Mouse (Mus musculus): ENCODE data around the gene Foxp1. TPM values are rescaled to one million over a fixed set of nuclear protein-coding genes. Genes with fewer than 3 reads are reported as not detected.

The Foxp1 gene
- polyA plus RNA-seq, 2 experiments, result 101 to 166 TPM

DNA sequence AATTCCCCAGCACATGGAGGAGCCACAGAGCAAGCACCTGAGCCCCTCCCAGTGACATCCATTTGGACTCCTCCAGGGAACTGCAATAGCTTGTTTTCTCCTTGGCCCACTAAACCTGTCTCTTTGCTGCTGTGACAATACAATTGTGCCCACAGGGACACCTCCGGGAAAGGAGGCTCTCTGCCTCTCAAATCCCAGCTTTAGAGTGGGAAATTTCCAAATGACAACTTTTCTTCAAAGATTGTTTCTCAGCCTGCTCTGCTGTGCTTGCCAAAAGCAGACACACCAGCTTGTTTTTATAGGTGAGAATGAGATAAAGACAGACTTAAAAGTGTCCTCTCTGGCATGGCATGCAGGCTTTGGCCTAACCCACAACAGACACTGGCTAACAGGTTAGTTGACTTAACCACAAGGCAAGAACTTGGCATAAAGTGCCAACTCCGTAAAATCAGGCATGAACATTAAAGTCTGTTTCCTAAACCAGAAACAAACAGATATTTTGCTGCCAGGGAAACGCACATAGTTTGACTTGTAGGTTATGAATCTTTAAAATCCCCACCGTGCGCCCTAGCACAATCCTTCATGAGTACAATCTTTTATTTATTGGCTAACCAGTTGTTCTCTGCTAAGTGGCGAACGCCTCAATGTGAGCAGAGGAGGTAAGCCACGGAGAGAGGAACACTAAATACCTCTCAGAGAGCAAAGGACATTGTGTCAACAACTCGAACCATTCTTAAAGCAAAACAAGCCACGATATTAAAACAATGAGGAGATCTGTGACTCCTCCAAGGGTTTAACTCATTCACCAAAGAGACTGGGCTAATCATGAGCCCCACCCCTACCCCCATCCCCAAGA is 379.4 kb downstream of the Foxp1 start:
- no peak overlapping the region for H3K4me3 ChIP-seq (replicated peaks; ENCODE audit: low read length)
- H3K27me3 ChIP-seq (ENCODE audit: control insufficient read depth, insufficient read depth, low read length), result no peaks in the 10 kb centered on the region
- no peak overlapping the region for H3K4me2 ChIP-seq (replicated peaks; ENCODE audit: low read depth, low read length, severe bottlenecking)
- TF ChIP-seq POLR2A (IDR thresholded peaks at IDR 0.05; ENCODE audit: borderline replicate concordance, extremely low read depth, insufficient read depth, insufficient read length), result no peak
- H3K27ac ChIP-seq (replicated peaks; ENCODE audit: low read depth, low read length), result peak overlapping the region; percentile 13; the same call in 1 of the 2 replicates
- ATAC-seq (ENCODE audit: low FRiP score, low read depth), result no peak
- H3K9ac ChIP-seq (ENCODE audit: low read depth, low read length, severe bottlenecking), result no peak overlapping the region
- no peaks in the 10 kb centered on the region for H3K9me3 ChIP-seq (ENCODE audit: control insufficient read depth, low read length)
- WGBS, result 63% methylated on average over 10 of the region's 10 CpGs
- peaks cover 16% of the 10 kb centered on the region for H3K4me1 ChIP-seq (ENCODE audit: control insufficient read depth, insufficient read depth, low read length)
- no peak for DNase-seq (ENCODE audit: low spot score)
- no peaks in the 10 kb centered on the region; the same call in 1 of the 2 replicates for H3K36me3 ChIP-seq (ENCODE audit: control insufficient read depth, insufficient read depth, low read length)

DNA sequence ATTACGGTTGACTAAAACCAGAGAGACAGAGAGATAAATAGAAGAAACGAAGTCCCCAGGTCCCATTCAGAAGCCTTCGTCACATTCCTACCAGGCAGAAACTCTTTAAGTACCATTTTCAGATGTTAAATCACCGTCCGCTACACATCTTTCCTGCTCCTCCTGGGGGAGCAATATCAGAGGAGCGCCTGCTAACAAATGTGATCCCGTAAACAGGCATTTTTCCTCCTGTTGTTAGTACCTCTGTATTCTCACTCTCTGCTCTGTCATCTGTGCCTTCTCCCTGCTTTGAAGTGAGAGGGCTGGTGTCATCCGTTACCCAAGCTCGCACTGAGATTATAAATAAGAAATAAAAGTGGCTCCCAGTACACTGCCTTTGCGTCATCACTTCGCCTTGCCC is 384.5 kb downstream of the Foxp1 start:
- ATAC-seq (ENCODE audit: low FRiP score, low read depth), result no peak
- TF ChIP-seq POLR2A (IDR thresholded peaks at IDR 0.05; ENCODE audit: borderline replicate concordance, extremely low read depth, insufficient read depth, insufficient read length), result no peak
- DNase-seq (ENCODE audit: low spot score), result no peak
- Histone ChIP-seq H3K4me1 (ENCODE audit: control insufficient read depth, insufficient read depth, low read length) (peaks cover 27% of the 10 kb centered on the region), H3K9me3 (ENCODE audit: control insufficient read depth, low read length) (no peaks in the 10 kb centered on the region), H3K4me3 (replicated peaks; ENCODE audit: low read length) (no peak overlapping the region), H3K4me2 (replicated peaks; ENCODE audit: low read depth, low read length, severe bottlenecking) (no peak overlapping the region), H3K36me3 (ENCODE audit: control insufficient read depth, insufficient read depth, low read length) (no peaks in the 10 kb centered on the region; the same call in 1 of the 2 replicates), H3K9ac (ENCODE audit: low read depth, low read length, severe bottlenecking) (no peak overlapping the region), H3K27me3 (ENCODE audit: control insufficient read depth, insufficient read depth, low read length) (no peaks in the 10 kb centered on the region), H3K27ac (replicated peaks; ENCODE audit: low read depth, low read length) (no peak overlapping the region)
- 51% methylated on average over 11 of the region's 11 CpGs for WGBS

DNA sequence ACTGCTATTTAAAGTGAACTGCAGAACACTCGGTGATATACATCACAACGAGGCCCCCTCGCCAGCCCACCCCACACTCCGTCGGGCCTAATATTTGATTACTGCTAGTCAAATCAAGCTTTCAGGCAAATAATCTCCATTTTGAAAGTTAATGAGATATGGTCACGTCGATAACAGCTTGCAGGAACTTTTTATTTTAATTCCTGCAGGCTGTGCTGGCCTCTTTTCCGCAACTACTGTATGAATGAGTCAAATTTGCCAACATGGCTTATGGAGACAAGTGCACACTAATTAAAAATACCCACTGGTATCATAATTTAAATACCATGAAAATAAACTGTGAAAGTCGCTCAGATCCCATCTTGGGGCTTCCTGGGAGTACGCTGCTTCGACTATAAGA is 385.4 kb downstream of the Foxp1 start:
- no peak overlapping the region for H3K4me3 ChIP-seq (replicated peaks; ENCODE audit: low read length)
- no peaks in the 10 kb centered on the region; the same call in 1 of the 2 replicates for H3K36me3 ChIP-seq (ENCODE audit: control insufficient read depth, insufficient read depth, low read length)
- no peak for ATAC-seq (ENCODE audit: low FRiP score, low read depth)
- no peak for TF ChIP-seq POLR2A (IDR thresholded peaks at IDR 0.05; ENCODE audit: borderline replicate concordance, extremely low read depth, insufficient read depth, insufficient read length)
- H3K4me1 ChIP-seq (ENCODE audit: control insufficient read depth, insufficient read depth, low read length), result peaks cover 31% of the 10 kb centered on the region
- no peaks in the 10 kb centered on the region for H3K9me3 ChIP-seq (ENCODE audit: control insufficient read depth, low read length)
- no peak overlapping the region for H3K27ac ChIP-seq (replicated peaks; ENCODE audit: low read depth, low read length)
- no peak overlapping the region for H3K4me2 ChIP-seq (replicated peaks; ENCODE audit: low read depth, low read length, severe bottlenecking)
- no peaks in the 10 kb centered on the region for H3K27me3 ChIP-seq (ENCODE audit: control insufficient read depth, insufficient read depth, low read length)
- 59% methylated on average over 11 of the region's 11 CpGs for WGBS
- no peak overlapping the region for H3K9ac ChIP-seq (ENCODE audit: low read depth, low read length, severe bottlenecking)
- DNase-seq (ENCODE audit: low spot score), result no peak

GRCm38 (mm10) chr6:99135938-99136729 is 386.4 kb downstream of the Foxp1 start:
- H3K27me3 ChIP-seq (ENCODE audit: control insufficient read depth, insufficient read depth, low read length), result no peaks in the 10 kb centered on the region

GRCm38 (mm10) chr6:99131815-99132214 is 390.7 kb downstream of the Foxp1 start:
- TF ChIP-seq POLR2A (IDR thresholded peaks at IDR 0.05; ENCODE audit: borderline replicate concordance, extremely low read depth, insufficient read depth, insufficient read length), result no peak
- H3K27me3 ChIP-seq (ENCODE audit: control insufficient read depth, insufficient read depth, low read length), result no peaks in the 10 kb centered on the region
- DNase-seq (ENCODE audit: low spot score) (no peak), ATAC-seq (ENCODE audit: low FRiP score, low read depth) (no peak)
- no peaks in the 10 kb centered on the region for H3K36me3 ChIP-seq (ENCODE audit: control insufficient read depth, insufficient read depth, low read length)
- no peak overlapping the region for H3K27ac ChIP-seq (replicated peaks; ENCODE audit: low read depth, low read length)
- 37% methylated on average over 4 of the region's 4 CpGs for WGBS
- H3K9me3 ChIP-seq (ENCODE audit: control insufficient read depth, low read length), result no peaks in the 10 kb centered on the region
- H3K4me2 ChIP-seq (replicated peaks; ENCODE audit: low read depth, low read length, severe bottlenecking), result no peak overlapping the region
- no peak overlapping the region for H3K4me3 ChIP-seq (replicated peaks; ENCODE audit: low read length)
- H3K9ac ChIP-seq (ENCODE audit: low read depth, low read length, severe bottlenecking), result no peak overlapping the region
- peaks cover 39% of the 10 kb centered on the region for H3K4me1 ChIP-seq (ENCODE audit: control insufficient read depth, insufficient read depth, low read length)

More at GRCm38 (mm10) chr6:99135938-99136729, 386.4 kb downstream of the Foxp1 start:
- H3K4me2 ChIP-seq (replicated peaks; ENCODE audit: low read depth, low read length, severe bottlenecking), result no peak overlapping the region
- peaks cover 40% of the 10 kb centered on the region for H3K4me1 ChIP-seq (ENCODE audit: control insufficient read depth, insufficient read depth, low read length)
- no peak for TF ChIP-seq POLR2A (IDR thresholded peaks at IDR 0.05; ENCODE audit: borderline replicate concordance, extremely low read depth, insufficient read depth, insufficient read length)
- no peaks in the 10 kb centered on the region for H3K9me3 ChIP-seq (ENCODE audit: control insufficient read depth, low read length)
- 22% methylated on average over 11 of the region's 11 CpGs for WGBS
- no peak for DNase-seq (ENCODE audit: low spot score)
- peak; percentile 63; the same call in 1 of the 2 replicates for ATAC-seq (ENCODE audit: low FRiP score, low read depth)
- no peak overlapping the region for H3K9ac ChIP-seq (ENCODE audit: low read depth, low read length, severe bottlenecking)
- no peak overlapping the region for H3K4me3 ChIP-seq (replicated peaks; ENCODE audit: low read length)
- H3K36me3 ChIP-seq (ENCODE audit: control insufficient read depth, insufficient read depth, low read length), result no peaks in the 10 kb centered on the region; the same call in 1 of the 2 replicates
- H3K27ac ChIP-seq (replicated peaks; ENCODE audit: low read depth, low read length), result no peak overlapping the region
